Mouse (Mus musculus): ENCODE data around the gene Hapln2. TPM values are rescaled to one million over a fixed set of nuclear protein-coding genes. Genes with fewer than 3 reads are reported as not detected.

Gene Hapln2
- polyA plus RNA-seq, 1 experiment from 2014 or later, result 0.23 TPM

DNA sequence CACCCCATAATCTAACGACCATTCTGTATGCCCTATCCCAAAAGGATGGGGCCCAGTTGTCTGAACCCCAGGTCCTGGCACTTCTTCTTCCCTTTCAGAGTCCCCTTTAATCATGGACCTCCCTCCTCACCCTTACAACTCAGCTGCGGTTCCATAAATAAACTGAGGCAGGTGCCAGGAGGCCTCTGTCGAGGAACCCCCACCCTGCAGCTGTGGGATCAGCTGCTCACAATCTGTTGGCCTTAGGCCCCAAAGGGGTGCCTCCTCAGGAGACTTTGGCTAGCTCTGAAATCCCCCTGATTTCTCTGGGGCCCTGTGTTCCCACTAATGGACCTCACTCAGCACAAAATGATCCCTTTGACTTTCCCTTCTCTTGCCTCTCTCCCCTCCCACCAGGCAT, 43.3 kb downstream of the Hapln2 start:
- ATAC-seq (ENCODE audit: low FRiP score, low read depth), result no peak
- no peak overlapping the region for H3K4me3 ChIP-seq
- no peaks in the 10 kb centered on the region for H3K9me3 ChIP-seq
- H3K27ac ChIP-seq, result peak overlapping the region; percentile 66; the same call in 1 of the 2 replicates
- H3K36me3 ChIP-seq, result no peaks in the 10 kb centered on the region
- no peak overlapping the region for H3K9ac ChIP-seq
- WGBS, result 34% methylated on average over 3 of the region's 3 CpGs
- H3K4me2 ChIP-seq (replicated peaks), result peak overlapping the region; percentile 49; the same call in 1 of the 2 replicates
- H3K4me1 ChIP-seq, result peaks cover 61% of the 10 kb centered on the region
- H3K27me3 ChIP-seq, result peaks cover 15% of the 10 kb centered on the region

DNA sequence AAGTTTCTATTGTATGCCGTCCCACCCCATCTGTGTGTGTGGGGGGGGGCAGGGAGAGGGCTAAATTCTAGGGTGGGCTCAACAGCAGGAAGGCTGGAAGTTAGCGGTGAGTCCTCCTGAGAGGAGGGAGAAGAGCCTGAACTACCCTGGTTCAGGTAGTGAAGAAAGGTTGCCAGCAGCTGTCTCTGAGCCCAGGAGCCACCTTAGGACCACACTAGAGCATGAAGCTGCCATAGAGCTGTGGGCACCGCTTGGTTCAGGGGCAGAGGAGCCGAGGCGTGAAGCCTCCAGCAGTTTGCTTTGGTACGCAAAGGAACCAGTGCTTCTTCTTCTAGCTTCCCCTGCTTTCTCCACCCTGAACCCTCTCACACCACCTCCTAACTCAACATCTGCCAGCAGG, 43.8 kb downstream of the Hapln2 start:
- Histone ChIP-seq H3K4me2 (replicated peaks) (peak overlapping the region; percentile 49), H3K27ac (peak overlapping the region; percentile 66; the same call in 1 of the 2 replicates), H3K4me3 (no peak overlapping the region), H3K27me3 (peaks cover 11% of the 10 kb centered on the region), H3K9ac (peak overlapping the region; percentile 48; the same call in 1 of the 2 replicates), H3K4me1 (peaks cover 61% of the 10 kb centered on the region), H3K36me3 (no peaks in the 10 kb centered on the region), H3K9me3 (no peaks in the 10 kb centered on the region)
- 47% methylated on average over 6 of the region's 6 CpGs for WGBS
- ATAC-seq (ENCODE audit: low FRiP score, low read depth), result no peak

DNA sequence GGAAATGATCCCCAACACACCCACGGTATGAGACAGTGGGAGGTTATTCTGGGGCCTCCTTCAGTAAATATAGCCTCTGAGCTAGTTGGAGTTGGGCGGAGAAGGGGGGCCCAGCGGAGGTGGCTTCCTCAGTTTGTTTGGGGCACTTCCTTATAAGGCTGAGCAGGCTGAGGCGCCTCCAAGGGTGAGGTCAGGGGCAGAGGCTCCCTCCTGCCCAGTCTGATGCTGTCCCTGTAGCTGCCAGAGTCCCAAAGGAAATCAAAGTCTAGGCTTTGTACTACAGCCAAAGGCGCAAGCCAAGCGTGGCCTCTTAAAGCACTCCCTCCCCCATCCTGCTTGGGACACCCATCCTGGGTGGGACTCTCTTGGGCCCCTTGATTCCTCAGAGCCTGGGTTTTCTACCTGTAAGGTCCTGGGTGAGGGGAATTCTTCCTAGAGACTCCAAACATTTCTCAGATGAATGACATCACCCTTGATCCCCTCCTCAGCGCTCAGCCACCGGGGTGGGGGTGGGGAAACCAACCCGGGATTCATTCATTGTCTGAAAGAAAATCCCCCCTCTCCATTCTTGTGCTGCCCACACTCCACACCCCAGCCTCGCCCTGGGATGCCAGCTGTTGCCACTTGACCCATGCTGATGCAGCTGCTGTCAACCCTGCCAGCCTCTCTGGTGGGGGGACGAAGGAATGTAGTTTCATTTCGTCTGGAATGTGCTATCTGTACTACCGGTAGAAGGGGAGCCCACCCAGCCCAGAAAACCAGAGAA, 44.4 kb downstream of the Hapln2 start:
- H3K27ac ChIP-seq, result peak overlapping the region; percentile 75
- no peaks in the 10 kb centered on the region for H3K36me3 ChIP-seq
- H3K27me3 ChIP-seq, result peaks cover 4% of the 10 kb centered on the region
- no peaks in the 10 kb centered on the region for H3K9me3 ChIP-seq
- peak; percentile 19; the same call in 1 of the 2 replicates for ATAC-seq (ENCODE audit: low FRiP score, low read depth)
- 10% methylated on average over 13 of the region's 13 CpGs for WGBS
- H3K4me1 ChIP-seq, result peaks cover 56% of the 10 kb centered on the region
- peak overlapping the region; percentile 17; the same call in 1 of the 2 replicates for H3K4me3 ChIP-seq
- peak overlapping the region; percentile 49 for H3K4me2 ChIP-seq (replicated peaks)
- peak overlapping the region; percentile 48 for H3K9ac ChIP-seq

DNA sequence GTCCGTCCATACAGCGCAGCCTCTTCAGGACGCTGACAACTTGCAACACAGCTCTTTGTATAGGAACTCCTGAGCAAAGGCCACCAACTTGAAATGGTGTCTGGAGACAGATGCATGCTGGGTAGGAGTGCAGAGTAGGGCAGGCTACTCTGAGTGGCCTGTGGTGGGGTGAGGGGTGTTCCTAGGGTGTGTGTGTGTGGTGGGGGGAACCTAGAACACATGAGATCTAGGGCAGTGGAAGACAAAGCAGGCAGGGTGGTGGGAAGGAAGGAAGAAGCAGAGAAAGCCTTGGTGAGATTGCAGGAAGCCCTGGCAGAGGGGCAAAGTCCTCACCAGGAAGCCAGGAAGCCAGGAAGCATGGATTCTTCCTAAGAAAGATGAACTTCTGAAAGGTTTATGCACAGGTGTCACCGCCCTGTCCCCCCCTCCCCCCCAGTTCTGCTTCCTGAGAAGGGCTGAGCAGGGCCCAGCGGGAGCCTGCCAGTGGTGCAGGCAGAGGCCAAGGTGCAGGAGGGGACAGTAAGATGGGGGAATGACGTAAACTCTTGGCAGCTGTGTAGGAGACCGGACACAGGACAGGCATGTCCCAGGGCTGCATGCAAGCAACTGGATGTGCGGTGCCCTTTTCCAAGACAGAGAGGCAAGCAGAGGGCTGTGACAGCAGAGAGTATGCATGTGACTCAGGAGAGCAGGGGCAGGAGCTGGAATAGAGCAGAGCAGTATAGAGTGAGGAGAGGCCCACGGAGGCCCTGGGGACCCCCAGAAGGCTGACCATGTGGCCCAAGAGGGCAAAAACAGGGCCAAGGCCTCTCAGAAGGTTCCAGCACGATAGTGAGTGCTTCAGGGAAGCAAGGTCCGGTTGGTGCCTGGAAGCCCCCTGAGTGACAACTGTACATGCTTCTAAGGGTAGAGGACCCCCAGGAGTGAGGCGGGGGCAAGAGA, 45.2 kb downstream of the Hapln2 start:
- Histone ChIP-seq H3K4me1 (peaks cover 50% of the 10 kb centered on the region), H3K27me3 (0 out of 2 replicates have a peak, but pooled peaks cover 3% of the 10 kb centered on the region)
- ATAC-seq (ENCODE audit: low FRiP score, low read depth), result no peak

DNA sequence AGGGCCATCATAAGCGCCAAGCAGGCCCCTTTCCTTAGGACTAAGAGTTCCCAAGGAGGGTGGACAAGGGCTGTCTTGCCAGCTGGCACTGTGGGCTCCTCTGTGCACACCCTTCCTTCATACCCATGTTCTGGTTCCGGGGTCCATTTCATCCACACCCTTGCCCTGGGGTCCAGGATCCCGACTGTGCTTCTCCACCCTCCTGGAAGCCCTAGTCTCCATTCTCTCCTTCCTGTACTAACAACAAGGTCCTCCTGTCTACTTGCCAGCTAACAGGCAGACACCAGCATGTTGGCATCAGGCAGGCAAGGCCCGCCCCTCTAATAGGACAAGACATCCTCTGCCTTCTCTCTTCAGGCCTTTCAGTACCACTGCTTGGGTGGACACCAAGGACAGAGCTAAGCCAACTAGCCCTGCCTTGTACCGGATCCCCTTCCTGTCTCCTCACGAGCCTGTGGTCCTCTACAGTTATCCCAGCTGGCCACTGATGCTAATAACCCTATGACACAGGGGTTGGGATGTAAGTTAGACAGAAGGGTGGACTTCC, 46.1 kb downstream of the Hapln2 start:
- 78% methylated on average over 6 of the region's 6 CpGs for WGBS
- no peak overlapping the region; the same call in 1 of the 2 replicates for H3K9ac ChIP-seq
- no peak for ATAC-seq (ENCODE audit: low FRiP score, low read depth)
- H3K9me3 ChIP-seq, result no peaks in the 10 kb centered on the region
- H3K4me2 ChIP-seq (replicated peaks), result no peak overlapping the region
- peaks cover 43% of the 10 kb centered on the region for H3K4me1 ChIP-seq
- no peak overlapping the region for H3K27ac ChIP-seq
- H3K27me3 ChIP-seq, result 0 out of 2 replicates have a peak, but pooled peaks cover 3% of the 10 kb centered on the region
- no peak overlapping the region for H3K4me3 ChIP-seq
- H3K36me3 ChIP-seq, result peaks cover 6% of the 10 kb centered on the region; the same call in 1 of the 2 replicates

More for the DNA sequence above, 45.2 kb downstream of the Hapln2 start:
- Histone ChIP-seq H3K4me3 (no peak overlapping the region), H3K36me3 (no peaks in the 10 kb centered on the region), H3K27ac (peak overlapping the region; percentile 75), H3K9me3 (no peaks in the 10 kb centered on the region), H3K9ac (peak overlapping the region; percentile 48), H3K4me2 (replicated peaks) (peak overlapping the region; percentile 49)
- 41% methylated on average over 12 of the region's 12 CpGs for WGBS

DNA sequence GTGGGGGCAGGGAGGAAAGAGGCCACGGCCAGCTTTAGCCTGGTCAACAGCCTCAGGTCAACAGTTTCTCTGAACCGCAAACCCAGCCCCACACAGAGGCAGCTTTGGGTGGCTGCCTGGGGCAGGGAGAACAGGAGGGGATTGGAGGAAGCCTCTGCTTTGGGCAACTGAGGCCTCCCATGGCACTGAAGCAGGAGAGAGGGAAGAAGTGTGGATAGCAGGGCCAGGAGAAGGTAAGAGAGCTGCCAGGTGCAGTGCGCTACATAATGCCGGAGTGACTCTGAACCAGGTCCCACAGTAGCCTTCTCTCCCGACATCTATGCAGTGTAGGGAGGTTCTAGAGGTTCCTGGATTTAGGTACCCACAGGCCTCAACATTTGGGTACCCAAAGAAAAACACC, 46.7 kb downstream of the Hapln2 start:
- peaks cover 38% of the 10 kb centered on the region for H3K4me1 ChIP-seq
- H3K9me3 ChIP-seq, result no peaks in the 10 kb centered on the region
- H3K9ac ChIP-seq, result no peak overlapping the region
- H3K36me3 ChIP-seq, result peaks cover 8% of the 10 kb centered on the region
- H3K4me2 ChIP-seq (replicated peaks), result no peak overlapping the region
- H3K4me3 ChIP-seq, result no peak overlapping the region
- WGBS, result 54% methylated on average over 5 of the region's 5 CpGs
- H3K27ac ChIP-seq, result no peak overlapping the region
- no peak for ATAC-seq (ENCODE audit: low FRiP score, low read depth)
- H3K27me3 ChIP-seq, result 0 out of 2 replicates have a peak, but pooled peaks cover 3% of the 10 kb centered on the region

DNA sequence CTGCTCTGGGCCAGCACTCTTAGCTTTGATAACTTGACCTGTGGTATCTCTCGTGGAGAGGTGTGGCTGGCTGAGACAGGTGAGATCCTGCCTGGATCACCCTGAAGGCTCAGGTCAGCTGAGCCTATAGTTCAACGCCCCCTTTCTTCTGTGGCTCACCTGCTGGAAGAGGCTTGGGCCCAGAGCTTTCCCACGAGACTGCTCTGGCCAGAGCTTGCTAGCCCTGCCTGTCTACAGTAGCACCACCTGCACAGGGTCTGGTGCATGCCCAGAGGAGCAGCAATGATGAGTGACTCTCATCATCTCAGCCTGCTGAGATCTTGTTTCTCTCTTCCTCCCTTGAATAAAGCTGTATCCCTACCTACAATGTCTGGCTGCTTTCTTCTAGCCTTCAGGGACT, 47.3 kb downstream of the Hapln2 start:
- WGBS, result 40% methylated on average over 3 of the region's 3 CpGs

DNA sequence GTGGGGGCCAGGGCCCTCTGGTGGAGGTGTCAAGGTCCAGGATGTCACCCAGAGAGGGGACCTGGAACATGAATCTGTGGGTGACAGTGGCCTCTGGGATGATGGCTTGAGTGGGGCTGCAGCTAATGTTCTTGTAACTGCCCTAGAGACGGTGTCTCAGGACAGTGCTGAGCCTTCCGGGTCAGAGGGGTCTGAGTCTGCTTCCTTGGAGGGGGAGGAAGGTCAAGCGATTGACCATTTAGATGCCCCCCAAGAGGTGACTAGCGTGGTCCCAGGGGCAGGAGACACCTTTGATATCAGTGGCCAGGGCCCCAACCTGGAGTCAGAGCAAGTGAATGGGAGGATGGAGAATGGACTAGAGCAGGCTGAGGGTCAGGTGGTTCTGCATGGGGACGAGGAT, 47.9 kb downstream of the Hapln2 start:
- 80% methylated on average over 5 of the region's 5 CpGs for WGBS

More for the DNA sequence above, 47.3 kb downstream of the Hapln2 start:
- Histone ChIP-seq H3K27ac (no peak overlapping the region), H3K36me3 (peaks cover 13% of the 10 kb centered on the region), H3K4me3 (no peak overlapping the region), H3K9me3 (no peaks in the 10 kb centered on the region), H3K4me1 (peaks cover 31% of the 10 kb centered on the region), H3K4me2 (replicated peaks) (no peak overlapping the region), H3K9ac (no peak overlapping the region), H3K27me3 (0 out of 2 replicates have a peak, but pooled peaks cover 3% of the 10 kb centered on the region)
- ATAC-seq (ENCODE audit: low FRiP score, low read depth), result no peak

DNA sequence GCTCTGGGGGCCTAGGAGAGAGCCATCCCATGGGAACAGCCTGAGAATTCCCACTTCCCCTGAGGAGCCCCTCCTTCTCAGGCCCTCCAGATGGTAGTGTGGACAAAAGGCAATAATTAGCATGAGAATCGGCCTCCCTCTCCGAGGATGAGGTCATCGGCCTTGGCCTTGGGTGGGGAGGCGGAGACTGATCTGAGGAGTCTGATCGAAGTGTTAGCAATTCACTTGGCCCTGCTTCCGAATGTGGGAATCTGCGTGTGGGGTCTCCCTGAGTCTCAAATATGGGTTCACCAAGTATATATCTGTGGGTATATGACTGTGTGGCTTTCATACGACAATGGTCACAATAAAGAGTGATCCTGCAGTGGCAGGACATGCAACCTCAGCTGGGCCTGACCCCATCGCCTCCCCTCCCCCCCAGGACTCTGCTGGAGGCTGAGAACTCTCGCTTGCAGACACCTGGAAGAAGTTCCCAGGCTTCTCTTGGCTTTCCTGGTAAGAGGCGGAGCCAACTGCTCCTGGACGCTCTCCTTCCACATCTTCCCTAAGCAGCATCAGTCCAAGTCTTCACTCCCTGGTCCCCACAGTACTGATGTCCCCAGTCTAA, 52.9 kb downstream of the Hapln2 start:
- no peak overlapping the region for H3K27ac ChIP-seq
- peak overlapping the region; percentile 87 for H3K4me2 ChIP-seq (replicated peaks)
- H3K9me3 ChIP-seq, result no peaks in the 10 kb centered on the region
- H3K36me3 ChIP-seq, result peaks cover 13% of the 10 kb centered on the region
- peak overlapping the region; percentile 53 for H3K4me3 ChIP-seq
- H3K9ac ChIP-seq, result peak overlapping the region; percentile 50
- ATAC-seq (ENCODE audit: low FRiP score, low read depth), result no peak
- 25% methylated on average over 12 of the region's 12 CpGs for WGBS
- peaks cover 47% of the 10 kb centered on the region for H3K4me1 ChIP-seq
- H3K27me3 ChIP-seq, result peaks cover 40% of the 10 kb centered on the region

More for the DNA sequence above, 47.9 kb downstream of the Hapln2 start:
- no peak overlapping the region for H3K4me2 ChIP-seq (replicated peaks)
- H3K36me3 ChIP-seq, result peaks cover 13% of the 10 kb centered on the region
- no peak for ATAC-seq (ENCODE audit: low FRiP score, low read depth)
- no peak overlapping the region for H3K9ac ChIP-seq
- H3K27me3 ChIP-seq, result 0 out of 2 replicates have a peak, but pooled peaks cover 3% of the 10 kb centered on the region
- no peaks in the 10 kb centered on the region for H3K9me3 ChIP-seq
- H3K27ac ChIP-seq, result no peak overlapping the region
- peaks cover 33% of the 10 kb centered on the region for H3K4me1 ChIP-seq
- no peak overlapping the region for H3K4me3 ChIP-seq

DNA sequence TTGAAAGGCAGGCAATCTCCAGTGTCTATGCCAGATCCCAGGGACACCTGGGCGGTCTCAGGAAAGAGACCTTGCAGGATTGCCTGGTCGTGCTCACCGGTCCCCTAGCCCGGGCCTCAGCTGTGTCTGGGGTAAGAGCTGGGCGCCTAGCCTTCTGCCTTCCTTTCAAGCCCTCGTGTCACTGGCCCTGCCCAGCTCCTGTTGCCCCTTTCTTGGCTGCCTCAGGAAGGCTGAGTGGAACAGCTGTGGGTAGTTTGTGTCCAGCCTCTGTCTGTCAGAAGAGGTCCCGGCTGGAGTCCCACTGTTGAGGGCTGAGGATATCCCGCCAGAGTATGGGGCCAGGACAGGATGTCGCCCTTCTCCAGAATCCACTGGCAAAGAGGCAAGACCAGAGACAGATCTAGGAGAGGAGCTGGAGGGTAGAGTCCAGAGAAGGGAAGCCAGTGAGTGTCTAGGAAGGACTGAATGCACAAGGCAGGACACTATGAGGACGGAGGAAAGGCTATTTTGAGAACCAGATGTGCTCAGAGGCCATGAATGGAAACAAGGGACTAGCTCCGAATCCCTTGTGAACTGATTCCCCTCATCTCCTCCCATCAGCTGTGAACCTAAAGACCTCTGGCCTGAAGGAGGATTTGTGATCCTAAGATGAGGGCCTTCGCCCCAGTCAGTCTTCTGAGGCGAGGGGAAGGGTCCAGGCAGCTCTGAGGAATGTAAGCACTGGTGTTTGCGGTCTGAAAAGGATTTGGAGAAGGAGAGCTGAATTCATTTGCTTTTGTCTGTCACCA, 53.6 kb downstream of the Hapln2 start:
- peaks cover 13% of the 10 kb centered on the region for H3K36me3 ChIP-seq
- peak overlapping the region; percentile 50 for H3K9ac ChIP-seq
- H3K4me1 ChIP-seq, result peaks cover 47% of the 10 kb centered on the region
- no peak for ATAC-seq (ENCODE audit: low FRiP score, low read depth)
- no peaks in the 10 kb centered on the region for H3K9me3 ChIP-seq
- peak overlapping the region; percentile 53 for H3K4me3 ChIP-seq
- 40% methylated on average over 14 of the region's 14 CpGs for WGBS
- no peak overlapping the region; the same call in 1 of the 2 replicates for H3K27ac ChIP-seq
- peak overlapping the region; percentile 87 for H3K4me2 ChIP-seq (replicated peaks)
- peaks cover 40% of the 10 kb centered on the region for H3K27me3 ChIP-seq
